Mouse (Mus musculus) neural tube, embryonic 15.5 days (tissue): Measurements from ENCODE around the gene Zfp346. TPM values are rescaled to one million over a fixed set of nuclear protein-coding genes. Genes with fewer than 3 reads are reported as not detected.

Experiments
- ATAC-seq: fragments of 200-750 bp; cut with Nextera tagmentation; 2 replicates; pipeline ENCODE4 v1.8.0; 2017; ENCODE audit warnings: mild to moderate bottlenecking, moderate TSS enrichment, moderate library complexity; ENCODE audit not compliant: low FRiP score
- H3K27ac ChIP-seq: fragments of 300-500 bp; sonication (generic); replicated peaks from 2 replicates; pipeline ENCODE4 v1.5.1; 2015; ENCODE audit warnings: mild to moderate bottlenecking, inconsistent platforms
- H3K27me3 ChIP-seq: fragments of 300-500 bp; sonication (generic); replicated peaks from 2 replicates; pipeline ENCODE4 v1.6.1; 2015; ENCODE audit warnings: inconsistent platforms
- H3K36me3 ChIP-seq: fragments of 300-500 bp; sonication (generic); 2 replicates; pipeline ENCODE4 v1.6.1; 2015; ENCODE audit warnings: inconsistent platforms
- H3K4me1 ChIP-seq: fragments of 300-500 bp; sonication (generic); 2 replicates; pipeline ENCODE4 v1.6.1; 2015; ENCODE audit warnings: inconsistent platforms
- H3K4me2 ChIP-seq: fragments of 300-500 bp; sonication (generic); 2 replicates; pipeline ENCODE4 v1.6.1; 2015; ENCODE audit warnings: inconsistent platforms, mild to moderate bottlenecking, moderate library complexity
- H3K4me3 ChIP-seq: fragments of 300-500 bp; sonication (generic); replicated peaks from 2 replicates; pipeline ENCODE4 v1.5.1; 2015; ENCODE audit warnings: mild to moderate bottlenecking, inconsistent platforms
- H3K9ac ChIP-seq: fragments of 300-500 bp; sonication (generic); replicated peaks from 2 replicates; pipeline ENCODE4 v1.6.1; 2015; ENCODE audit warnings: mild to moderate bottlenecking, inconsistent platforms
- H3K9me3 ChIP-seq: fragments of 300-500 bp; sonication (generic); replicated peaks from 2 replicates; pipeline ENCODE4 v1.6.1; 2016; ENCODE audit warnings: inconsistent platforms
- WGBS: fragments of 180-500 bp; shearing (Covaris S2); methylation state at CpG from one replicate; pipeline ENCODE4 v1.1.7; 2015; ENCODE audit warnings: mixed read lengths; 5-methylcytosine and 5-hydroxymethylcytosine counted together
- polyA plus RNA-seq: library from polyadenylated mRNA; unstranded; fragments of >200 nt; fragmentation: Nextera tagmentation; extraction: Ambion mirVana; gene quantifications from 2 replicates; pipeline ENCODE4 v1.2.1, GENCODE M21; 2015

The Zfp346 gene
- polyA plus RNA-seq, 1 experiment from 2014 or later, result 29.9 TPM

- no peak for ATAC-seq
- H3K27me3 ChIP-seq, result no peaks in the 10 kb centered on the region
- H3K9ac ChIP-seq, result no peak overlapping the region
- WGBS, result 97% methylated on average over 3 of the region's 3 CpGs
- no peak overlapping the region for H3K27ac ChIP-seq
- no peak overlapping the region for H3K4me2 ChIP-seq
- peaks cover 25% of the 10 kb centered on the region for H3K4me1 ChIP-seq
- no peak overlapping the region for H3K4me3 ChIP-seq
- H3K36me3 ChIP-seq, result peaks cover 2% of the 10 kb centered on the region; the same call in 1 of the 2 replicates
- no peaks in the 10 kb centered on the region for H3K9me3 ChIP-seq
Measured at GRCm38 (mm10) chr13:55102366-55102765, 2.7 kb upstream of the Zfp346 start.

GRCm38 (mm10) chr13:55103351-55103750 lies 1.8 kb upstream of the Zfp346 start:
- Histone ChIP-seq H3K4me1 (peaks cover 27% of the 10 kb centered on the region), H3K4me2 (no peak overlapping the region), H3K9ac (no peak overlapping the region), H3K36me3 (peaks cover 10% of the 10 kb centered on the region; the same call in 1 of the 2 replicates), H3K9me3 (no peaks in the 10 kb centered on the region), H3K27me3 (no peaks in the 10 kb centered on the region), H3K27ac (no peak overlapping the region), H3K4me3 (no peak overlapping the region)
- ATAC-seq, result no peak
- WGBS, result 68% methylated on average over 2 of the region's 2 CpGs

DNA sequence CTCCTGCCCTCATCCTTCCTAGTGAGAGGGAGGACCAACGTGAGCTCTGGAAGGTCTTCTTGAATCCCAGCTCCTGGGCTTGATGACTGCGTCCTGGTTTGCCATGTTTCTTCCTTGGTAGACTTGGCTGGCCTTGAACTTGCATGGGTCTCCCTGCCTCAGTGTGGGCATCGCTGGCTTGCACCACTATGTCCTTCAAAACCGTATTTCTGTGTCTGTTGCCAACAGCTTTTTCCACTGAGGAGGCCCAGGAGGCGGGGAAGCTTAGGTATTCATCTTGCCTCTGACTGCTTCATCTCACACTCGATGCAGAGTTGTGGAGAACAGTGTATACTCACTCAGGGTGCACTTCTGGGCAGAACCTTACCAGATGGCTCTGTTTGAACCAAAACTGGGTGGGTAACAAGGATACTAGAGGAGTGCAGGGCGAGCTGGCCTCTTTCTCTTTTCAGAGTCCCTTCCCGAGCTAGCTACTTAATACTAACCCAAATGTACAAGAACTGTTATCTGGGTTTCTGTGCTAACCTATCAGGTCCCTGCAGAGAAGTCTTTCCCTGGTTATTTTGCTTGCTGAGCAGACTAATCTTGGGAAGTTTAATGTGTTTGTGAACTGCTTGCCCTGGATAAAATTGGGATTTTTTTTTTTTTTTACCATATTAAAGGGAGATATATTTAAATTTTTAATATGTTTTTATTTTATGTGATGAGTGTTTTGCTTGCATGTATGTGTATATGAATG lies 1.0 kb downstream of the Zfp346 start:
- H3K36me3 ChIP-seq, result peaks cover 18% of the 10 kb centered on the region
- H3K9ac ChIP-seq, result peak overlapping the region; percentile 92
- WGBS, result 18% methylated on average over 8 of the region's 8 CpGs
- ATAC-seq, result peak; percentile 6; the same call in 1 of the 2 replicates
- peak overlapping the region; percentile 65 for H3K4me2 ChIP-seq
- no peaks in the 10 kb centered on the region for H3K9me3 ChIP-seq
- peak overlapping the region; percentile 88 for H3K27ac ChIP-seq
- no peaks in the 10 kb centered on the region for H3K27me3 ChIP-seq
- peaks cover 18% of the 10 kb centered on the region for H3K4me1 ChIP-seq
- peak overlapping the region; percentile 94 for H3K4me3 ChIP-seq

- Histone ChIP-seq H3K4me2 (no peak overlapping the region), H3K9ac (no peak overlapping the region), H3K9me3 (no peaks in the 10 kb centered on the region), H3K36me3 (peaks cover 18% of the 10 kb centered on the region), H3K27ac (no peak overlapping the region), H3K4me3 (no peak overlapping the region), H3K27me3 (no peaks in the 10 kb centered on the region), H3K4me1 (peaks cover 18% of the 10 kb centered on the region)
- no peak for ATAC-seq
- 95% methylated on average over 4 of the region's 4 CpGs for WGBS
Measured at GRCm38 (mm10) chr13:55107116-55107515, 2.0 kb downstream of the Zfp346 start.

DNA sequence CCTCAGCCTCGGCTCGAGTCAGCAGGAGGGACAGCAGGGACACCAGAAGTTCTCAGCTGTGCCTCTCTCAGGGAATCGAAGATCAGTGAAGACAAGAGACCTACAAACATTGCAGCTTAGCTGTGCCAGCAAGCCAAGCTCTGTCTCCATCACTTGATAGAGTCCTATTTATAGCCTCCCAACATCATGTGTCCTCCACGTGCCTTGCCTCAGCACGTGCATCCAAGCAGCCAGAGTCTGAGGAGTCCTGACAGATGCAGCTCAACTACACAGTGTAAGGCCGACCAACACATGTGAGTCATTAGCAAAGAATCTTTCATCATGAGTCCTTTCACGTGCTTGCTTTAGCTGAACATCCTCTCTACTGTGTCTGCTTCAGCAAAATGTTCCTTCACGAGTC lies 2.6 kb downstream of the Zfp346 start:
- H3K4me1 ChIP-seq, result peaks cover 18% of the 10 kb centered on the region
- no peak overlapping the region for H3K4me2 ChIP-seq
- H3K27ac ChIP-seq, result no peak overlapping the region
- whole genome bisulfite sequencing, result 89% methylated on average over 8 of the region's 8 CpGs
- H3K9me3 ChIP-seq, result no peaks in the 10 kb centered on the region
- ATAC-seq, result no peak
- no peak overlapping the region for H3K9ac ChIP-seq
- no peak overlapping the region for H3K4me3 ChIP-seq
- no peaks in the 10 kb centered on the region for H3K27me3 ChIP-seq
- H3K36me3 ChIP-seq, result peaks cover 18% of the 10 kb centered on the region

GRCm38 (mm10) chr13:55114375-55114774 lies 9.3 kb downstream of the Zfp346 start:
- H3K4me2 ChIP-seq, result no peak overlapping the region
- H3K4me3 ChIP-seq, result no peak overlapping the region
- H3K9me3 ChIP-seq, result no peaks in the 10 kb centered on the region
- no peak for ATAC-seq
- WGBS, result 92% methylated on average over 6 of the region's 6 CpGs
- no peaks in the 10 kb centered on the region for H3K4me1 ChIP-seq
- H3K36me3 ChIP-seq, result peaks cover 57% of the 10 kb centered on the region
- no peak overlapping the region for H3K27ac ChIP-seq
- H3K9ac ChIP-seq, result no peak overlapping the region
- no peaks in the 10 kb centered on the region for H3K27me3 ChIP-seq

GRCm38 (mm10) chr13:55124903-55125302 lies 19.8 kb downstream of the Zfp346 start:
- H3K36me3 ChIP-seq, result peaks cover 51% of the 10 kb centered on the region
- H3K4me2 ChIP-seq, result no peak overlapping the region
- H3K27ac ChIP-seq, result no peak overlapping the region
- no peak overlapping the region for H3K4me3 ChIP-seq
- no peak overlapping the region for H3K9ac ChIP-seq
- H3K9me3 ChIP-seq, result no peaks in the 10 kb centered on the region
- ATAC-seq, result no peak
- no peaks in the 10 kb centered on the region for H3K4me1 ChIP-seq
- 95% methylated on average over 6 of the region's 6 CpGs for WGBS
- H3K27me3 ChIP-seq, result no peaks in the 10 kb centered on the region

DNA sequence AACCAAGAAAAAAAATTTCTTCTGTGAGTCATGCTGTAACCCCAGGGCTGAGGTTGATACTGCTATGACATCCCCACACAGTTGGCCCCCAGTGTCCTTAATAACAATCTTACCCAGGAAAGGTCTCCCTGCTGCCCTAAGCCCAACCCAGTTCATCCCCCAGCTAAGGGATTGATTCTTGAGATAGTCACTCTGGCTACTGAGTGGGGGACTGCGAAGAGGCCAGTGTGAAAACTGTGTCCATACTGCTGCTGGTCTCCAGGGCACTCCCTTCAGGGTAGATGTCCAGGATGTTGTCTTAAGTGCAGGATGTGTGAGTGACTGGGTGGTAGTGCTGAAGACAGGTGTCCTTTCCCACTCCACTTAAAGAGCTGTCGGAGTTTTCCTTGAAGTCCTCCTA lies 28.3 kb downstream of the Zfp346 start, which contains the start of gene Gm17617:
Gm17617 (minus strand) TSS at position 101 of the 400 bp plus-strand sequence.
- WGBS, result 96% methylated on average over 2 of the region's 2 CpGs
- H3K9me3 ChIP-seq, result no peaks in the 10 kb centered on the region
- H3K36me3 ChIP-seq, result peaks cover 42% of the 10 kb centered on the region
- no peak within 1 kb of the TSS for H3K4me2 ChIP-seq
- no peak within 1 kb of the TSS for H3K4me3 ChIP-seq
- H3K9ac ChIP-seq, result no peak within 1 kb of the TSS
- no peaks in the 10 kb centered on the region for H3K4me1 ChIP-seq
- no peaks in the 10 kb centered on the region for H3K27me3 ChIP-seq
- H3K27ac ChIP-seq, result no peak within 1 kb of the TSS
- ATAC-seq, result no peak

- Histone ChIP-seq H3K27me3 (no peaks in the 10 kb centered on the region), H3K4me2 (no peak overlapping the region), H3K4me3 (no peak overlapping the region), H3K27ac (no peak overlapping the region), H3K4me1 (no peaks in the 10 kb centered on the region), H3K9ac (no peak overlapping the region), H3K9me3 (no peaks in the 10 kb centered on the region), H3K36me3 (peaks cover 31% of the 10 kb centered on the region)
- ATAC-seq, result no peak
- WGBS, result 6% methylated on average over 5 of the region's 5 CpGs
Measured at GRCm38 (mm10) chr13:55135382-55135781, 30.3 kb downstream of the Zfp346 start.

- H3K9ac ChIP-seq, result no peak overlapping the region
- no peaks in the 10 kb centered on the region for H3K27me3 ChIP-seq
- no peak overlapping the region for H3K4me2 ChIP-seq
- no peak overlapping the region for H3K4me3 ChIP-seq
- no peak overlapping the region for H3K27ac ChIP-seq
- 87% methylated on average over 2 of the region's 2 CpGs for WGBS
- no peaks in the 10 kb centered on the region for H3K36me3 ChIP-seq
- no peaks in the 10 kb centered on the region for H3K4me1 ChIP-seq
- H3K9me3 ChIP-seq, result no peaks in the 10 kb centered on the region
- ATAC-seq, result no peak
Measured at GRCm38 (mm10) chr13:55140271-55140670, 35.2 kb downstream of the Zfp346 start.

DNA sequence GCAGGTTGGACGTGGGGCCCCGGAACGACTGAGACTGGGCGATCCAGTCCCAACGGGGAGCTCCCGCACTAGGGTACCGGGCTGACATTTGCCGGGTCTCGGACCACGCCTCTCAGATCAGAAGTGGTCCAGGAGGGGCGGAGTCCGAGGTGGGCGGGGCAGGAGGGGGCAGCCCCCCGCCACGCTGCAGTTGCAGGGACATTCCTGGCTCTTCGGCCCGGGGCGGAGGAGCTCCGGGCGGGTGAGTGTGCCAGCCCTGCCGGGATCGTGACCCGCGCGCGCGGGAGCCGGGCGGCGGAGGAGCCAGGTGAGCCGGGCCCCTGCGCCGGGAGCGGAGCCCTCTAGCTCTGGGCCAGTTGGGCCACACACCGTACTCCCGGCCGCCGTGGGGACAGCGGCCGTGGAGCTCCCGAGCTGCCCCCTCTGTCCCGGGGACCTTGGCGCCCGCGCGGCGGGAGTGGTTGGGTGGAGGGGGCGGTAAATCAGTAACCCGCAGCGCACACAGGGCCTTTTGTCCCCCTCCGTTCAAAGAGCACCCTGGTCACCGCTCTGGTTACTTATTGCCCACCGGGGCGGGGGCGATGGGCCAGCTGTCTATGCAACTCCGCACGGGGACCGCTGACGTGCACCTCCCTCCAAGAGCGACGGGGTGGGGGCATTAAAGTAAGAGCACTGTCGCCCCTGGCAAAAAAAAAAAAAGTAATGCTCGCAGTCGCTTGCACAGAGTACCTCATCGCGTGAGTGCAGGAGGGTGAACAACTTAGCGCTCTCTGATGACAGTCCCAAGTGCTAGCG lies 47.7 kb downstream of the Zfp346 start, which contains the start of gene Fgfr4:
Fgfr4 (plus strand) TSS at position 20 of the 795 bp plus-strand sequence.
- H3K27ac ChIP-seq, result no peak within 1 kb of the TSS
- peak within 1 kb of the TSS; percentile 51 for H3K4me3 ChIP-seq
- under 1% methylated on average over 55 of the region's 68 CpGs for WGBS
- no peaks in the 10 kb centered on the region for H3K36me3 ChIP-seq
- H3K27me3 ChIP-seq, result peaks cover 21% of the 10 kb centered on the region
- ATAC-seq, result peak; percentile 24; the same call in 1 of the 2 replicates
- peak within 1 kb of the TSS; percentile 98 for H3K4me2 ChIP-seq
- H3K9me3 ChIP-seq, result no peaks in the 10 kb centered on the region
- H3K4me1 ChIP-seq, result peaks cover 13% of the 10 kb centered on the region
- peak within 1 kb of the TSS; percentile 52 for H3K9ac ChIP-seq

DNA sequence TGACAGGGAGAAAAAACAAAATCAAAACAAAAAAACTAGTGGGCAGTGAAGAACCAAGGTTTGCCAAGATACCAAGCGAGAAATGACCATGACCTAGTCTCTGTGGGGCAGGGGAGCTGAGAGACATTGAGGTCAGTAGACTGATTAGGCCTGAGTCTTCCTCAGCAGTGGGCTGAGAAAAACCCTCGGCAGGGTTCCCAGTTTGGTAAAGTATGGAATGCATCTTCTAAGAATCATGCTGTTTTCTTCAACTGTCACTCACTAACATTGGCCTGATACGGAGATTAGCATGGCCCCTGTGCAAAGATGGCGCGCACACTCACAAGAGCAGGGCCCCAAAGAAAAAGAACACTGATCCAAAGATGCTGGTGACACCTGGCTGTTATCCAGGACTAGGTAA lies 48.8 kb downstream of the Zfp346 start:
- Histone ChIP-seq H3K4me2 (no peak overlapping the region), H3K27ac (no peak overlapping the region), H3K9ac (no peak overlapping the region), H3K4me3 (no peak overlapping the region), H3K27me3 (peaks cover 19% of the 10 kb centered on the region), H3K9me3 (no peaks in the 10 kb centered on the region), H3K4me1 (peaks cover 13% of the 10 kb centered on the region), H3K36me3 (no peaks in the 10 kb centered on the region)
- ATAC-seq, result no peak
- 93% methylated on average over 5 of the region's 5 CpGs for WGBS
